Mouse (Mus musculus) limb, embryonic 10.5 days (tissue): ENCODE measurements around the gene Faap100. TPM values are rescaled to one million over a fixed set of nuclear protein-coding genes. Genes with fewer than 3 reads are reported as not detected.
"Not testable (repeated sequence)": the region's sequence is repeated elsewhere in the genome, so short reads cannot be mapped to it uniquely, and the experiment has no call there.

Source experiments
- DNase-seq: peaks from one replicate; pipeline ENCODE4 v3.0.0-alpha.2; 2017; ENCODE audit warnings: low spot score
- H3K27ac ChIP-seq: fragments of 300-500 bp; sonication (generic); 2 replicates; pipeline ENCODE4 v1.5.1; 2016; ENCODE audit warnings: mild to moderate bottlenecking
- H3K27me3 ChIP-seq: fragments of 300-500 bp; sonication (generic); 2 replicates; pipeline ENCODE4 v1.6.1; 2016; ENCODE audit warnings: low read depth, mild to moderate bottlenecking; ENCODE audit not compliant: poor library complexity, severe bottlenecking
- H3K36me3 ChIP-seq: fragments of 300-500 bp; sonication (generic); 2 replicates; pipeline ENCODE4 v1.6.1; 2016; ENCODE audit warnings: mild to moderate bottlenecking, moderate library complexity
- H3K4me1 ChIP-seq: fragments of 300-500 bp; sonication (generic); 2 replicates; pipeline ENCODE4 v1.6.1; 2016
- H3K4me3 ChIP-seq: fragments of 300-500 bp; sonication (generic); 2 replicates; pipeline ENCODE4 v1.5.1; 2016; ENCODE audit warnings: mild to moderate bottlenecking, moderate library complexity
- H3K9me3 ChIP-seq: fragments of 300-500 bp; sonication (generic); replicated peaks from 2 replicates; pipeline ENCODE4 v1.6.1; 2016; ENCODE audit warnings: mild to moderate bottlenecking
- WGBS: fragments of 180-500 bp; shearing (Covaris S2); methylation state at CpG from one replicate; pipeline ENCODE4 v1.1.7; 2016; 5-methylcytosine and 5-hydroxymethylcytosine counted together
- polyA plus RNA-seq: library from polyadenylated mRNA; unstranded; fragments of >200 nt; fragmentation: Nextera tagmentation; extraction: Ambion mirVana; gene quantifications from 2 replicates; pipeline ENCODE4 v1.2.1, GENCODE M21; 2016

Gene Faap100
- 34.2 and 40.6 TPM in 2 replicates for polyA plus RNA-seq

DNA sequence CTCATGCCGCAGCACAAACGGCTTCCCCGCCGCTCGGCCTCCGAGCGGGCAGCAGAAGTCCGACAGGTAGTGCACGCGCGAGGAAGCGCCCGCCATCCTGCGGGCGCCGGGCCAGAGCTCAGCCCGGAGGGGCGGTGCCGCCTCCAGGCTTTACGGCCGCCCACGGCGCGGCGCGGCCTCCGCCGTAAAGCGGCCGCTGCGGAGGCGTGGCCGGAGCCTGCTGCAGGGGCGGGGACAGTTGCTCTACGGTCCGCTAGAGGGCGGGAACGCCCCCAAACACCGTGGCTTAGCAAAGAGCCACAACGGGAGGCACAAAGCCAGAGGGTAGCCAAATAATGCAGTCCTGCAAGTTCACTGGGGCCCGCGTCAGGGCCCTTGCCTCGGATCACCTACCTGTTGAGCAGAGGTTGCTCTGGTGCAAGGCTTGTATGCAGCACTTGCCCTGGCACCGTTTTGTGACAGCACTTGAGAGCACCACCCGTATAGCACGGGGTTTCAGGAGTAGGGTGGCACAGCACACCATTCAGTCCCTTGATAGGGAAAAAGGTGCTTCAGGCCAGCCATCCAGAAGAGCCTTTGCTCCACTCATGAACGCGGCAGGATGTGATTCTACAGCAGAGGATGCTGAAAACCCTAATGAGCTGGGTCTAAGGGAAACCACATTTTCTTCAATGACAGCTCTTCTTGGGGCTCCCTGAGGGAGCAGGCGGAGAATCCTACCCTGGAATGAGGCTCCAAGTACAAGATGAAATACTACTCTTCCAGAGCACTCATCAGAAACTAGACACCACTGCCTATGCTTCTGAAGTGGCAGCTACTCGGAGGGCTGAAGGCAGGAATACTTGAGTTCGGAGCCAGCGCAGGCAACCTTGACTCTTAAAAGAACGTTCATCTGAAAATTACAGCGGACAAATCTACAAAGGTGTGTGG lies at the start of gene Faap100:
Faap100 (minus strand) TSS at position 154 of the 930 bp plus-strand sequence.
- H3K9me3 ChIP-seq = no peaks in the 10 kb centered on the region
- H3K27ac ChIP-seq = peak within 1 kb of the TSS; percentile 86
- peak within 1 kb of the TSS; percentile 92 for H3K4me3 ChIP-seq
- H3K4me1 ChIP-seq = peaks cover 26% of the 10 kb centered on the region
- peaks cover 76% of the 10 kb centered on the region for H3K36me3 ChIP-seq
- H3K27me3 ChIP-seq = no peaks in the 10 kb centered on the region
- 8% methylated on average over 54 of the region's 54 CpGs for WGBS
- DNase-seq = peak; percentile 90

DNA sequence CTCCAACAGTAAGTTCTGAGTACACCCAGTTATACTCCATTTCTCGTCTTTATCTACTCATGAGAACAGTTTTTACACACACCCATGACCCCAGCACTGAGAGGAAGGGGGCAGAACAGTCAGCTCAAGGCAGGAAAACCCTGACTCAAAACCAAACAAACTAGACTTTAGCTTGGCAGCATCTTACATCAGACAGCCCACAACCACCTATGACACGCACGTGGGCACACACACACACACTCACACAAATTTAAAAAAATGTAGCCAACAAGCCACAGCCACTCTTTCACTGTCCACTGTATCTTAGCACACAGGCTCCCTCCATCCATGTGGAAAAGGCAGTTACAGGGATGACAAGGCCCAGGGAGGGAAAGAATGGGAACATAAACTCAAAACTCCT lies 48.2 kb upstream of the Faap100 start:
- Histone ChIP-seq H3K36me3 (peaks cover 93% of the 10 kb centered on the region), H3K4me1 (peaks cover 16% of the 10 kb centered on the region), H3K27me3 (no peaks in the 10 kb centered on the region), H3K9me3 (no peaks in the 10 kb centered on the region), H3K27ac (no peak overlapping the region), H3K4me3 (no peak overlapping the region)
- DNase-seq = no peak
- 94% methylated on average over 3 of the region's 3 CpGs for WGBS

DNA sequence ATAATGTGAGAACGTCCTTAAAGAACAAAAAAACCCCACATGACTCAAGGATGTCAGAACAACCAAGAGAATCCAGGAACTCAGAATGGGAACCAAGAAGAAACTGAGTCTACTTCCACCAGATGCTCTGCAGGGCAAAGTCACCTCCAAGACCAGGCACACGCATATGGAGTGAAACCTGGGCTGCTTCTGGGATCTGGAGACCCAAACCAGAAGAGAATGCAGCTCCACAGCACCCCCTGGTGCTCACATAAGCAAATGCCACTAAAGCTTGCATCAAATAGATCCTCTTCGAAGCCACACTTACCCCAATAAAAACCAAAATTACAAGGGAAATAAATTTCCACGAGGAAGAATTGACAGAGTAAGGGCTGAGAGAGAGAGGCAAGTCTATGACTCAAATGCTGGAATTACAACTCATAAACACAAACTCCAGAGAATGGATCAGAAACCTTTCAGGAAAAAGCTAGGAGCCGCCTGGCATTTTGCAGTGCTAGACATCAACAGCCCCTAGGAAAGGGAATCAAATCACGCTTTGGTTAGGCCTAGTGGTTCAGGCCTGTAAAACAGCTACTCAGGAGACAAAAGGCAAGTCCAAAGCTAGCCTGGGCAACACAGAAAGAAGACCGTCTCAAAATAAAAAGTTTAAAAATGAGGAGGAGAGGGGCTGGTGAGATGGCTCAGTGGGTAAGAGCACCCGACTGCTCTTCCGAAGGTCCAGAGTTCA lies 45.2 kb upstream of the Faap100 start:
- peak; percentile 77 for DNase-seq
- no peaks in the 10 kb centered on the region for H3K27me3 ChIP-seq
- 78% methylated on average over 9 of the region's 9 CpGs for WGBS
- no peak overlapping the region for H3K27ac ChIP-seq
- H3K4me3 ChIP-seq = no peak overlapping the region
- no peaks in the 10 kb centered on the region for H3K9me3 ChIP-seq
- H3K36me3 ChIP-seq = peaks cover 93% of the 10 kb centered on the region
- H3K4me1 ChIP-seq = peaks cover 16% of the 10 kb centered on the region

DNA sequence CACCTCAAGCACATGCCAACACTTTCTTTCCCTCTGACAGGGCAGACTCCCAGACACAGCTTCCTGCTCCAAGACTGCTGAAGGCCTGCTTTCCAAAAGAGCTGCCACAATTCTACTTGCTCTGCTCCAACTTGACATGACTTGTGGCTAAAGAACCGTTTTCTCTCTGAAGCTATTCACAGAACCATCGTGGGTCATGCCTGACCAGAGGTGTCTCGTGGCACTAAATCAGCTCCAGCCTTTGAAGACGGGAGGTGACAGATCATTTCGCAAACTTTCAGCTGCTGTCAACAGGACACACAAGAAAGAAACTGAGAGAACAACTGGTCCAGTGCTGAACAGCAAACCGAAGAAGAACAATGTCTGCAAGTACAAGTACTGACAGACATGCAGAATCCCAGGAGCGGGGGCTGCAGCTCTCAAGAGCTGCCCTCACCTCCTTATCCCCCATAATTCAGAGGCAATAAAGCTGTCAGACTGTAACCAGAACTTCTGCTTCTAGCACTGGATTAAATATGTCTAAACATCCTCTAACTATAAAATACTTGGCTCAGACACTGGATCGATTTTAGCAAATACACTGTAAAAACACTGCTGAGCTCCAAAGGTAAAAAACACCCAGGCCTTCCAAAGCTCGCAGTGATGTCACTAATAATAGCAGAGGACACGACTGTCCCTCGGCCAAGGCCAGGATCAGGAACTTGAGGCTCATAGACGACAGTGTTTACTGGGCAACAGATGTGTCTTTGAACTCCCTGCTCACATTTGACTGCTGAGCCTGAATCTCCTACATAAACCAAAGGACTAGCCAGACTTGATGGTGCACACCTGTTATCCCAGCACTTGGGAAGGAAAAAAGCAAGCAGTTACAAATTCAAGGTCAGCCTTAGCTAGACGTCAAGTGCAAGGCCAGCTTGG lies 44.3 kb upstream of the Faap100 start:
- DNase-seq = no peak
- Histone ChIP-seq H3K27ac (no peak overlapping the region), H3K27me3 (no peaks in the 10 kb centered on the region), H3K4me1 (peaks cover 16% of the 10 kb centered on the region), H3K9me3 (no peaks in the 10 kb centered on the region), H3K36me3 (peaks cover 93% of the 10 kb centered on the region), H3K4me3 (no peak overlapping the region)
- WGBS = 61% methylated on average over 13 of the region's 13 CpGs

DNA sequence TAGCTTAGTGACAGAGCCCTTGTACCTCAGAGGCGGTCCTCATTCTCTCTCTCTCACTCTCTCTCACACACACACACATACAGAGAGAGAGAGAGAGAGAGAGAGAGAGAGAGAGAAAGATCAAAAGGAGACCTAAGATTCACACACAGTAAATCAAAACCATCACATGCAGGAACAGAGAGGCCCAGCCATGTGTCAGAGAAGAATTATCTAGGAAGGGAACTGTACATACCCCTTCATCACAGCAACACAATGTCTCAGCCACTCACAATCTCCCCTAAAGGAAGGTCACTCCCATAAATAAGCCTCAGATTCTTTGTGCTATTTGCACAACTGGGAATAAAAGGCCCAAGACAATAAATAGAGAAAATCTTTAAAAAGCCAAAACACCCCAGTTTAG lies 40.0 kb upstream of the Faap100 start:
- peaks cover 16% of the 10 kb centered on the region for H3K4me1 ChIP-seq

DNA sequence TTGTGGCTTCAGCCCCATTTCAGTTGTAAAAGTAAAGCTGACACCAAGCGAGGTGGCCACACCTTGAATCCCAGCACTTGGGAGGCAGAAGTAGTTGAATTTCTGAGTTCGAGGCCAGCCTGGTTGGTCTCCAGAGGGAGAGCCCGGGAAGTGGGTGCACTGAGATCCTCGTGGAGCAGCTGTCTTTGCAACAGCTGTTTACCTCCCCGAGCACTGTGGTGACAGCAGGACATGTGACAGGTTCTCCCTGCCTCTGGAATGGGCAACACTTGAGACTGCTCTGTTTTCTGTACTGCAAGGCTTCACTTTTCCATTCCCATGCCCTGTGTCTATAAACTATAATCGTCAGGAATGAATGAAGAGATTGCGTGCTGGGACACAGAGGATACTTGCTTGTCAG lies 39.3 kb upstream of the Faap100 start:
- Histone ChIP-seq H3K9me3 (no peaks in the 10 kb centered on the region), H3K4me3 (no peak overlapping the region), H3K36me3 (peaks cover 96% of the 10 kb centered on the region), H3K27ac (no peak overlapping the region), H3K4me1 (peaks cover 10% of the 10 kb centered on the region), H3K27me3 (no peaks in the 10 kb centered on the region)
- WGBS = 88% methylated on average over 7 of the region's 7 CpGs
- DNase-seq = no peak

More for the DNA sequence above, 40.0 kb upstream of the Faap100 start:
- H3K9me3 ChIP-seq = no peaks in the 10 kb centered on the region
- no peak overlapping the region for H3K4me3 ChIP-seq
- H3K27ac ChIP-seq = no peak overlapping the region
- peaks cover 95% of the 10 kb centered on the region for H3K36me3 ChIP-seq
- DNase-seq = no peak
- 89% methylated on average over 1 of the region's 1 CpGs for WGBS
- no peaks in the 10 kb centered on the region for H3K27me3 ChIP-seq

DNA sequence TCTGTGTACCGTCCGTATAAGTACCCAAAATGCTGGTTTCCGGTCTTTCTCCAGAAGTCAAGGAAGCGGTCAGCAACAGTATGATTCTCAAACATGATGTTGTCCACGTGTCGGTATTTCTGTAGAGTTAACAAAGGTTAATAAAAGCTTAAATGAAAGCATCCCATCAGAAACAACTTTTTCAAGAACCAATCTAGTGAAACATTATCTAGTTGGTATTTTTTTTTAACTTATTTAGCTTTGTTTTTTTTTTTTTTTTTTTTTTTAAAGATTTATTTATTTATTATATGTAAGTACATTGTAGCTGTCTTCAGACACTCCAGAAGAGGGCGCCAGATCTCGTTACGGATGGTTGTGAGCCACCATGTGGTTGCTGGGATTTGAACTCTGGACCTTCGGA lies 35.1 kb upstream of the Faap100 start:
- not testable (repeated sequence) for H3K9me3 ChIP-seq, H3K27ac ChIP-seq, DNase-seq, H3K4me1 ChIP-seq, H3K27me3 ChIP-seq, H3K4me3 ChIP-seq
- H3K36me3 ChIP-seq = peaks cover 98% of the 10 kb centered on the region
- WGBS = 96% methylated on average over 9 of the region's 10 CpGs

DNA sequence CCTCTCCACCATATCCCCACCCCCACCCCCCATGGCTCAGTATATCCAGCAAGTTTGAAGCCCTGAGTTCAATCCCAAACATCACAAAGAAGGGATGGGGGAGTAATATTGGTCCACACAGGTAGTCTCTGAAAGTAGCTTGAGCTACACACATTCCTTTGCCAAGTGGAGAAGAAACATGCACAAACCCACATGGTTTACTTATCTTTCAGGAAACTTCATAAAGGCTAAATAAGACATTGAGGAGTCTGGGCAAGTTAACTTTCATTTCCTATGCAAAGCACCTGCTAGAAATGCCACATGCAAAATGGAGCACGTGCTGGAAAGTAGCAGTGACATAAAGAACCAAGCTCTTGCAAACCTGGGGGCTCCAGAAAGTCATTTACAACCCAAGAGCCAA lies 27.9 kb upstream of the Faap100 start:
- H3K27me3 ChIP-seq = no peaks in the 10 kb centered on the region
- DNase-seq = no peak
- H3K27ac ChIP-seq = no peak overlapping the region
- H3K4me3 ChIP-seq = no peak overlapping the region
- WGBS = 88% methylated on average over 1 of the region's 1 CpGs
- no peaks in the 10 kb centered on the region for H3K9me3 ChIP-seq
- peaks cover 100% of the 10 kb centered on the region for H3K36me3 ChIP-seq
- H3K4me1 ChIP-seq = no peaks in the 10 kb centered on the region

DNA sequence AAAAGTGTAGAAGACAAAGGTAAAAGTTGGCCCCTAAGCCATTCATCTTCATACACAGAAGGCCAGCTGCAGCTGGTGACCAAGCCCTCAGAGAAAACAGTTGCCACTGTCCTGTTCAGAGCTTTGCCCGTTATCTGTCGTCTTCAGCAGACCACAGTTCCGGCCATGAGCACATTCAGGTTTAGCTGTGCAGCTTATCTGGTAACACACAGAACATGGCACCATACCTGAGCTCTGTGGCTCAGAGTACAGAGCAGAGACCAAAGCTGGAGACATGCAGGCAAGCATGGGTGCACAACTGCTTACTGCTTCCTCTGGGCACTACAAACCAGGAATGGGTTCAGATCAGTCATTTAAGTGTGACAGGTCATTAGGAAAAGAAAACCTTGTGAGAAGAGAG lies 27.3 kb upstream of the Faap100 start:
- Histone ChIP-seq H3K4me1 (no peaks in the 10 kb centered on the region), H3K27ac (no peak overlapping the region), H3K27me3 (no peaks in the 10 kb centered on the region), H3K4me3 (no peak overlapping the region), H3K9me3 (no peaks in the 10 kb centered on the region), H3K36me3 (peaks cover 100% of the 10 kb centered on the region)
- WGBS = 93% methylated on average over 3 of the region's 3 CpGs
- no peak for DNase-seq

DNA sequence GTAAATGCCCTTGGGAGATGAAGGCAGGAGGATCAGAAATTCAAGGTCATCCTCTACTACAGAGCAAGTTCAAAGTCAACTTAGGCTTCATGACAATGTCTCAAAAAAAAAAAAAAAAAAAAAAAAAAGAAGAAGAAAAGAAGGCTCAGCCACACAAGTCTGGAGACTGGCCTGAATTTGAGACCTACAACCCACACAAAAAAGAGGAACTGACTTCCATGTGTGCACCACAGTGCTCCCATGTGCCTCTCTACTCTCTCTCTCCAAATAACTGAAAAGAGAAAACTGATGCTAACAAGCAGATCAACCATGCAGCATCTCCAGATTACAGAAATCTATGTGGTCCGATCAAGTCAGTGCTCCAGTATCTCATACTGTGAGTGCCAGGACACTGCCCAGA lies 26.2 kb upstream of the Faap100 start:
- H3K4me3 ChIP-seq = no peak overlapping the region
- H3K27ac ChIP-seq = no peak overlapping the region
- H3K9me3 ChIP-seq = no peaks in the 10 kb centered on the region
- DNase-seq = no peak
- H3K4me1 ChIP-seq = no peaks in the 10 kb centered on the region
- peaks cover 100% of the 10 kb centered on the region for H3K36me3 ChIP-seq
- WGBS = 94% methylated on average over 1 of the region's 1 CpGs
- H3K27me3 ChIP-seq = no peaks in the 10 kb centered on the region

DNA sequence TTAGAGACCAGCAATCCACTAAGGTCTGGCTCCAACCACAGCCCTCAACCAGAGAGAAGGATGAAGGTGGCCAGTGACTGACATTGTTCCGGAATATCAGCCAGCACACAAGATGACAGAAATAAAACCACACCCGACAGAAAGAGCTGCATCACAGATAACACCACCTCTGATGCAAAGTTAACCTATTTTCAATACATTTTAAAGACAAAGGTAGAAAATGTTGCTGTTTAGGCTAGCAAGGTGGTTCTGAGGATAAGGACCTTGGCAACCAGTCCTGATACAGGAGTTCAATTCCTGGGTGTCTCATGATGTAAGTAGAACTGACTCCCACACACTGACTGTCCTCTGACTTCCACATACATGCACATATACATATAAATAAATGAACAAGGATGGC lies 20.8 kb upstream of the Faap100 start:
- peaks cover 98% of the 10 kb centered on the region for H3K36me3 ChIP-seq

DNA sequence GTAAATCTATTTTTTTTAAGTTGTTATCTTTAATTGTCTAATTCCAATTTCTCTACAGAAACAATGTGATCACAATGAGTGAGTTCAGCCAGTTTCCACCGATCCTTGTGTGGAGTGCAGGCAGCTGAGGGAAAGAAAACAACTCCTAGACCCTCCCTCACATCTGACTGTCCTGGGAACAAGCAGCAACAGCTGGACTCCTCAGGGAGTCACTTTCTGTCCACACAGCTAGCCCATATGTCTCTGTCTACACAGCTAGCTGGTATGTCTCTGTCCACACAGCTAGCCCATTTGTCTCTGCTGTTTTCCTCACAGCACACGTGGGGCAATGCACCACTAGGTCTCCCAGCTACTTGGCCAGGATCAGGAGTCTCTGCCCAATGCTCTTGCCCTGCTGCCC lies 19.0 kb upstream of the Faap100 start:
- H3K4me1 ChIP-seq = peaks cover 2% of the 10 kb centered on the region
- no peak overlapping the region for H3K27ac ChIP-seq
- DNase-seq = no peak
- H3K4me3 ChIP-seq = no peak overlapping the region
- peaks cover 98% of the 10 kb centered on the region for H3K36me3 ChIP-seq
- H3K9me3 ChIP-seq = no peaks in the 10 kb centered on the region
- H3K27me3 ChIP-seq = no peaks in the 10 kb centered on the region
- 85% methylated on average over 2 of the region's 2 CpGs for WGBS

More for the DNA sequence above, 20.8 kb upstream of the Faap100 start:
- Histone ChIP-seq H3K9me3 (no peaks in the 10 kb centered on the region), H3K27ac (no peak overlapping the region), H3K4me1 (no peaks in the 10 kb centered on the region), H3K27me3 (no peaks in the 10 kb centered on the region), H3K4me3 (no peak overlapping the region)
- DNase-seq = no peak
- 92% methylated on average over 2 of the region's 2 CpGs for WGBS
